ENCODE assay signal across 11 mouse cellular contexts in the genomic region with DNA sequence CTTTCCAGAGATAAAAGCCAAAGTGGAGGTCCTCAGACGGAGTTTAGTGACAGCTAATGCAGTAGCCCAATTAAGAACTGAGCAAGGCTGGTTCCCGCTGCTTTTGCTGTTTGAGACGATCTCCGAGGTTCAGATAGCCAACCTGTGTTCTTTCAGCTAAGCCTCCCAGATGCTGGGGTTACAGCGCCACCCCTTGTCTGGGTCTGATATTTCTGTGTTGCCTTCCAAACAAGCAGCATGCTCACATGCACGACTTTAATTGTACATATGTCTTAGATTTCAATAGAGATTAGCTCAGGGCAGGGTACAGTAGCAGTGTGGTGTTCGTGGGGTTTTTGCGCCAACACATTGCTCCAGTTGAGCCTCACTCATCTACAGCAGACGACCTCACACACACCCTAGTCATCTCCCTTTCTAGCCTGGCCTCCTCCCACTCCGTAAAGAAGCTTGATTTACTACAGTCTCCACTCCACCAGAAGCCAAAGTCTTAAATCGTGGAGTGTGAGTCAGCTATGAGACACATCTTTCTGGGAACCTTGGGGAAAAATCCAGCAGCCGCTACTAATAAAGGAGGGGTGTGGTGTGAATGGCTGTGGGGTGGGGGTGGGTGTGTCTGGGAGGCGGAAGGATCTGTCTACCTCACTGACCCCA. TPM values are rescaled to one million over a fixed set of nuclear protein-coding genes. Genes with fewer than 3 reads are reported as not detected.
DNase-seq lines count a peak whose midpoint lies in the region; ATAC-seq lines count a peak whose summit lies in the region.
"Had no signal": no experiment of that assay in that cellular context is flagged by ENCODE, and none has a peak within 500 bp of the region (broad histone marks: within the 10 kb centered on the region; RNA-seq: fewer than 3 reads in every experiment).

No protein-coding gene starts in this region.

- no peaks in the 10 kb centered on the region for H3K9me3 ChIP-seq in midbrain, embryonic 16.5 days (replicated peaks; ENCODE audit: control insufficient read depth, low read length, poor library complexity, severe bottlenecking)
- H3K9me3 ChIP-seq in midbrain, embryonic 10.5 days (replicated peaks), result no peaks in the 10 kb centered on the region
- no peaks in the 10 kb centered on the region for H3K9me3 ChIP-seq in neural tube, embryonic 15.5 days (replicated peaks)
- no peaks in the 10 kb centered on the region for H3K9me3 ChIP-seq in hindbrain, embryonic 10.5 days
- H3K9me3 ChIP-seq: neural tube, embryonic 12.5 days had no signal

- no peak overlapping the region for H3K4me2 ChIP-seq in midbrain, embryonic 16.5 days (ENCODE audit: low read length)
- H3K4me2 ChIP-seq in neural tube, embryonic 15.5 days, result no peak overlapping the region
- H3K4me2 ChIP-seq: neural tube, embryonic 12.5 days had no signal

- peak; percentile 31 for DNase-seq in gastrocnemius, postnatal 10 days
- DNase-seq in gastrocnemius, postnatal 36 days, result no peak
- DNase-seq in midbrain, embryonic 10.5 days (ENCODE audit: low spot score), result no peak
- peak; percentile 29 for DNase-seq in adipocyte (ENCODE audit: low spot score)
- DNase-seq in embryo, embryonic 9.5 days (ENCODE audit: extremely low spot score), result no peak
- DNase-seq in hindbrain, embryonic 10.5 days (ENCODE audit: low spot score), result no peak
- DNase-seq: lung, postnatal 10 days had no signal

- H3K4me3 ChIP-seq in midbrain, embryonic 16.5 days (ENCODE audit: low read depth, low read length), result no peak overlapping the region
- H3K4me3 ChIP-seq in midbrain, embryonic 10.5 days, result no peak overlapping the region
- H3K4me3 ChIP-seq in neural tube, embryonic 15.5 days (replicated peaks), result no peak overlapping the region
- no peak overlapping the region for H3K4me3 ChIP-seq in hindbrain, embryonic 10.5 days
- H3K4me3 ChIP-seq: neural tube, embryonic 12.5 days had no signal

- H3K36me3 ChIP-seq in midbrain, embryonic 16.5 days (ENCODE audit: control insufficient read depth, insufficient read depth, low read length), result peaks cover 20% of the 10 kb centered on the region
- peaks cover 47% of the 10 kb centered on the region for H3K36me3 ChIP-seq in midbrain, embryonic 10.5 days
- peaks cover 38% of the 10 kb centered on the region for H3K36me3 ChIP-seq in neural tube, embryonic 15.5 days
- H3K36me3 ChIP-seq in hindbrain, embryonic 10.5 days, result peaks cover 56% of the 10 kb centered on the region

- peaks cover 5% of the 10 kb centered on the region; the same call in 1 of the 2 replicates for H3K27me3 ChIP-seq in midbrain, embryonic 16.5 days (ENCODE audit: control insufficient read depth, insufficient read depth, low read depth, low read length)
- peaks cover 43% of the 10 kb centered on the region for H3K27me3 ChIP-seq in midbrain, embryonic 10.5 days (ENCODE audit: low read depth, poor library complexity, severe bottlenecking)
- H3K27me3 ChIP-seq in neural tube, embryonic 15.5 days (replicated peaks), result peaks cover 11% of the 10 kb centered on the region
- H3K27me3 ChIP-seq in hindbrain, embryonic 10.5 days (ENCODE audit: insufficient read depth, poor library complexity, severe bottlenecking), result peaks cover 33% of the 10 kb centered on the region

- 62% methylated on average over 13 of the region's 13 CpGs for WGBS in midbrain, embryonic 16.5 days
- WGBS in midbrain, embryonic 10.5 days, result 68% methylated on average over 13 of the region's 13 CpGs
- WGBS in neural tube, embryonic 15.5 days, result 50% methylated on average over 13 of the region's 13 CpGs
- 68% methylated on average over 13 of the region's 13 CpGs for WGBS in hindbrain, embryonic 10.5 days

- intact Hi-C loops in gastrocnemius, postnatal 36 days (cut with DNase I), result loop anchor here (2.0 to 5.0 kb wide), 2 partner anchors 17 to 51 kb away; no protein-coding TSS in a partner anchor

- H3K9ac ChIP-seq in midbrain, embryonic 16.5 days (ENCODE audit: low read depth, low read length), result 0 out of 2 replicates have a peak overlapping the region, but pooled peaks have one; percentile 6
- no peak overlapping the region for H3K9ac ChIP-seq in neural tube, embryonic 15.5 days (replicated peaks)
- H3K9ac ChIP-seq: neural tube, embryonic 12.5 days had no signal

- peaks cover 13% of the 10 kb centered on the region for H3K4me1 ChIP-seq in midbrain, embryonic 16.5 days (ENCODE audit: control insufficient read depth, insufficient read depth, low read length)
- peaks cover 41% of the 10 kb centered on the region for H3K4me1 ChIP-seq in midbrain, embryonic 10.5 days
- H3K4me1 ChIP-seq in neural tube, embryonic 15.5 days, result peaks cover 33% of the 10 kb centered on the region
- peaks cover 29% of the 10 kb centered on the region for H3K4me1 ChIP-seq in hindbrain, embryonic 10.5 days (replicated peaks)

- no peak overlapping the region for H3K27ac ChIP-seq in midbrain, embryonic 16.5 days (ENCODE audit: low read length)
- H3K27ac ChIP-seq in midbrain, embryonic 10.5 days (replicated peaks), result no peak overlapping the region
- 0 out of 2 replicates have a peak overlapping the region, but pooled peaks have one; percentile 23 for H3K27ac ChIP-seq in neural tube, embryonic 15.5 days (replicated peaks)
- no peak overlapping the region for H3K27ac ChIP-seq in hindbrain, embryonic 10.5 days
- H3K27ac ChIP-seq: neural tube, embryonic 12.5 days had no signal

- no peak for ATAC-seq in midbrain, embryonic 16.5 days
- no peak for ATAC-seq in neural tube, embryonic 15.5 days (ENCODE audit: low FRiP score)
- ATAC-seq: forebrain, embryonic 14.5 days had no signal

RNA-seq across cellular contexts. Expression of gene Snrpd2, which starts 6.4 kb away (rescaled TPM):
- total RNA-seq in gastrocnemius, postnatal 10 days (2021), result 10 to 100 TPM; 72.9 to 77.4 TPM
- 10 to 100 TPM; 47.3 to 49.9 TPM for total RNA-seq in gastrocnemius, postnatal 36 days (2021)
- 105 TPM in 2 replicates for polyA plus RNA-seq in midbrain, embryonic 16.5 days (2015; fragmentation: Nextera tagmentation; extraction: Ambion mirVana)
- 168 and 180 TPM in 2 replicates for polyA plus RNA-seq in midbrain, embryonic 10.5 days (2016; fragmentation: Nextera tagmentation; extraction: Ambion mirVana)
- 122 and 124 TPM in 2 replicates for polyA plus RNA-seq in neural tube, embryonic 15.5 days (2015; fragmentation: Nextera tagmentation; extraction: Ambion mirVana)
- 184 TPM in 2 replicates for polyA plus RNA-seq in hindbrain, embryonic 10.5 days (2016; fragmentation: Nextera tagmentation; extraction: Ambion mirVana)

RNA-seq across cellular contexts. Expression of gene Qpctl, which starts 6.9 kb away (rescaled TPM):
- 1 to 10 TPM; 5.0 to 5.5 TPM for total RNA-seq in gastrocnemius, postnatal 10 days (2021)
- 1 to 10 TPM; 1.5 to 2.0 TPM for total RNA-seq in gastrocnemius, postnatal 36 days (2021)
- polyA plus RNA-seq in midbrain, embryonic 16.5 days (2015; fragmentation: Nextera tagmentation; extraction: Ambion mirVana), result 24.9 and 28.8 TPM in 2 replicates
- polyA plus RNA-seq in midbrain, embryonic 10.5 days (2016; fragmentation: Nextera tagmentation; extraction: Ambion mirVana), result 17.0 and 21.2 TPM in 2 replicates
- polyA plus RNA-seq in neural tube, embryonic 15.5 days (2015; fragmentation: Nextera tagmentation; extraction: Ambion mirVana), result 21.7 and 24.5 TPM in 2 replicates
- polyA plus RNA-seq in hindbrain, embryonic 10.5 days (2016; fragmentation: Nextera tagmentation; extraction: Ambion mirVana), result 16.7 and 22.1 TPM in 2 replicates

RNA-seq across cellular contexts. Expression of gene Gipr, which starts 10.0 kb away (rescaled TPM):
- under 1 TPM in 1 of 2 experiments, not detected in 1; 0.14 TPM for total RNA-seq in gastrocnemius, postnatal 10 days (2021)
- not detected for total RNA-seq in gastrocnemius, postnatal 36 days (2021)
- 4.0 and 4.8 TPM in 2 replicates for polyA plus RNA-seq in midbrain, embryonic 16.5 days (2015; fragmentation: Nextera tagmentation; extraction: Ambion mirVana)
- 0.60 and 1.5 TPM in 2 replicates for polyA plus RNA-seq in midbrain, embryonic 10.5 days (2016; fragmentation: Nextera tagmentation; extraction: Ambion mirVana)
- 1.2 and 2.1 TPM in 2 replicates for polyA plus RNA-seq in neural tube, embryonic 15.5 days (2015; fragmentation: Nextera tagmentation; extraction: Ambion mirVana)
- 0.95 and 1.3 TPM in 2 replicates for polyA plus RNA-seq in hindbrain, embryonic 10.5 days (2016; fragmentation: Nextera tagmentation; extraction: Ambion mirVana)

RNA-seq across cellular contexts. Expression of gene Eml2, which starts 20.3 kb away (rescaled TPM):
- 10 to 100 TPM; 14.9 to 17.6 TPM for total RNA-seq in gastrocnemius, postnatal 10 days (2021)
- total RNA-seq in gastrocnemius, postnatal 36 days (2021), result 1 to 10 TPM; 9.6 to 10.0 TPM
- 10.6 TPM in 2 replicates for polyA plus RNA-seq in midbrain, embryonic 16.5 days (2015; fragmentation: Nextera tagmentation; extraction: Ambion mirVana)
- 4.3 and 4.8 TPM in 2 replicates for polyA plus RNA-seq in midbrain, embryonic 10.5 days (2016; fragmentation: Nextera tagmentation; extraction: Ambion mirVana)
- polyA plus RNA-seq in neural tube, embryonic 15.5 days (2015; fragmentation: Nextera tagmentation; extraction: Ambion mirVana), result 11.6 and 13.3 TPM in 2 replicates
- 2.8 and 4.9 TPM in 2 replicates for polyA plus RNA-seq in hindbrain, embryonic 10.5 days (2016; fragmentation: Nextera tagmentation; extraction: Ambion mirVana)

RNA-seq across cellular contexts. Expression of gene Fbxo46, which starts 36.3 kb away (rescaled TPM):
- 1 to 10 TPM; 2.7 to 4.2 TPM for total RNA-seq in gastrocnemius, postnatal 10 days (2021)
- total RNA-seq in gastrocnemius, postnatal 36 days (2021), result 1 to 10 TPM; 2.0 to 2.8 TPM
- polyA plus RNA-seq in midbrain, embryonic 16.5 days (2015; fragmentation: Nextera tagmentation; extraction: Ambion mirVana), result 18.2 and 21.1 TPM in 2 replicates
- 17.6 and 19.4 TPM in 2 replicates for polyA plus RNA-seq in midbrain, embryonic 10.5 days (2016; fragmentation: Nextera tagmentation; extraction: Ambion mirVana)
- 15.5 and 17.0 TPM in 2 replicates for polyA plus RNA-seq in neural tube, embryonic 15.5 days (2015; fragmentation: Nextera tagmentation; extraction: Ambion mirVana)
- polyA plus RNA-seq in hindbrain, embryonic 10.5 days (2016; fragmentation: Nextera tagmentation; extraction: Ambion mirVana), result 17.1 and 19.4 TPM in 2 replicates

Comparison
In these comparisons a context has a peak if more than half of its experiments do, and no peak if none do; other contexts are left out.
1. DNase-seq: peak in gastrocnemius, postnatal 10 days (single experiment) and adipocyte (single experiment); none in gastrocnemius, postnatal 36 days (0 of 2), midbrain, embryonic 10.5 days (single experiment), embryo, embryonic 9.5 days (single experiment) and hindbrain, embryonic 10.5 days (single experiment).